Mouse (Mus musculus) layer of hippocampus, postnatal 25 days (tissue): ENCODE measurements around the gene Opa3. TPM values are rescaled to one million over a fixed set of nuclear protein-coding genes. Genes with fewer than 3 reads are reported as not detected.

Experiments used
- DNase-seq, 2 experiments: peaks; one replicate each; pipeline ENCODE4 v3.0.0; 2022; ENCODE audit warnings: mixed read lengths in 2 of 2, low spot score in 1 of 2; ENCODE audit errors: extremely low spot score in 1 of 2
- total RNA-seq, 2 experiments: library from RNA; stranded (reverse); gene quantifications; 2 replicates each; pipeline ENCODE4 v1.2.3; 2021

Opa3 gene
- total RNA-seq, 2 experiments from 2014 or later, result 36.5 to 41.5 TPM

DNA sequence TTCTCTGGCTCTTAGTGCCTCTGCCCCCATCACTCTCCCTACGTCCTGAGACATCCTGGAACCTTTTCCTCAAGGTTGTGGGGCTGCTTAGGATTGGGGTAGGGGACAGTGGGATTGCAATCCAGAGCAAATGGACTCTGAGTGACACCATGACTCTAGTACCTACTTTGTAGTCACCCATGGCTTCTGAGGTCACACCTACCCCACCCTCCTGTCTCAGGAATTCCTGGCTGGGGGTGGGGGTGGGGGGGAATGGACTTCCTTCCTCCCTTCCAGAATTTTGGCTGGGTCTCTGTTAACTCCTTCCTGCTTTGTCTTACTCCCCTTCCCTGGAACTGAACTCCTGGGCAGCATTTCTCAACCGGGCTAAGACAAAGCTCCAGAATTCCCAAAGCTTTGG lies 14.7 kb upstream of the Opa3 start:
- no peak for DNase-seq

DNA sequence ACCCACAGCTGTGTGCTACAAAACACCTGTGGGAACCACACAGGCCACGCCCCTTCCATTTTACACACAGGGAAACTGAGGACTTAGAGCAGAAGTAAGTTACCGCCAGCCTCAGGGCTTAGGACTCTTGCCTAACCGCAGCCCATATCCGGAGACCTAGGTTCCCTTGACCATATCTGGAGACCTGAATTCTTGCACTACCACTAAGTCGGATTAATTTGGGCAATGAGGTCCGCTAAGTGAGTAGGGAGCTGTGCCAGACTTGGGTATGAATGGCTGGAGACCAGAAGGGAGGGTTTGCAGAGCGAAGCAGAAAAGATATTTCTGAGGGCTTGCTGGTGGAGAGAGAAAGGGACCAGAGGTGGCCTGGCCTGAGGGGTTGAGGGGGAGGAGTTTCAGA lies 13.8 kb upstream of the Opa3 start:
- no peak for DNase-seq

DNA sequence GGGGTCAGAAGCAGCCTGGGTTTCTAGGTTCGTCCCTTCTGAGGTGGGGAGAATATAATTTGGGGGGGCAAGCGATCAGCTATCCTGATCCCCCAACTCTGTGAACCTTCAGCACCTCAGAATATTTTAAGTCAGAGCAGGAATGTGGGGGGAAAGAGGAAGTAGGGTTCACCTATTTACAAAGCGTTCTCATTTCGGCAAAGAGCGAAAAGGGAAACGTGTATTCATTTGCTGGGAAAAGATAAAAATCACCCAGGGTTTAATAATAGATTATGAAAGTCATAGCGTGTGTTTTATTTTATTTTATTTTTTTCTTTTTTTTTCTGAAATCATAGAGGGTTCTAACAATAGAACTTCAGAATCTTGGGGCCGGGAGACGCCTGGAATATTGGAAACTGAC lies 13.2 kb upstream of the Opa3 start:
- no peak for DNase-seq

DNA sequence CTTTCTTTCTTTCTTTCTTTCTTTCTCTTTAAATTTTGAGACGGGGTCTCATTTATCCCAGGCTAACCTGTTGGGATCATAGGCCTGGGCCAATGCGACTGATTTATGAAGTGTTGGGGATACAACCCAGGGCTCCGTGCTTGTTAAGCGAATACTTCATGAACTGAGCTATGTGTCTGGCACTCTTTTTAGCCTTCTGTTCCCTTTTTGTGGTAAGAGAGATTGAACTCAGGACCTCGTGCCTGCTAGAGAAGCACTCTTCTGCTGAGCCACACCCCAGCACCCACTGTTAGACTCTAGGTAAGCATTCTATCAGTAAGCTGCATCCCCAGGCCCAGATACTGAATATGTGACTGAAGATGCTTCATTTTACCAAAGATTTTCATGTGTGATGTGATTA lies 10.6 kb upstream of the Opa3 start:
- DNase-seq, result no peak

DNA sequence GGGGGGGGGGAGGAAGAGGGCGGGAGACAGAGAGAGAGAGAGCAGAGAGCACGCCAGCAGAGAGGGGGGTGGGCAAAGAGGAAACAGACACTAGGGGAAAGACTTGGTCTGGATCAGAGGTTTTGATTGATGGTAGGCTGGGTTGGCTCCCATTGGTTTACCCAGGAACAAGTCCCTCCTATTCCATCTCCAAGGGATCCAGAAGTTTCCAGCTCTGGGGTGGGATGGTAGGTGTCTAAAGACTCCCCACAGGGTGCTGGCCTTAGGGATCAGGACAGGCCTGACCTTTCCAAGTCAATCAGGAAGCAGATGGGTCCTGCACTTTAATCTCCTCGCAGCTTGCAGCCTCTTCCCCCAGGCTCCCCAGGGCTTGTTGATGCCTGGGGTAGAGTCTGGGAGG lies 10.2 kb upstream of the Opa3 start:
- DNase-seq, result no peak

DNA sequence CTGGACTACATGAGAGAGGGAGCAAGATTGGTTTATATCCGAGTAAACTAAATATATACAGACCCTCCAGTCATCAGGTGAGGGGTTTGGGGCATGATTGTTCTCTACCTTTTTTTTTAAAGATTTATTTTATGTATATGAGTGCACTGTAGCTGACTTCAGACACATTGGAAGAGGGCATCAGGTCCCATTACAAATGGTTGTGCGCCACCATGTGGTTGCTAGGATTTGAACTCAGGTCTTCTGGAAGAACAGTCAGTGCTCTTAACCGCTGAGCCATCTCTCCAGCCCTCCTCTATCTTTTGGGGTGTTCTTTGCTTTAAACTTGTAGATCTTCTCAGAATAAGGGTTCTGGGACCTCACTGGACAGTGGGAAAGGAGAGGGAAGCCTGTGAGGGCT lies 8.1 kb upstream of the Opa3 start:
- no peak for DNase-seq

DNA sequence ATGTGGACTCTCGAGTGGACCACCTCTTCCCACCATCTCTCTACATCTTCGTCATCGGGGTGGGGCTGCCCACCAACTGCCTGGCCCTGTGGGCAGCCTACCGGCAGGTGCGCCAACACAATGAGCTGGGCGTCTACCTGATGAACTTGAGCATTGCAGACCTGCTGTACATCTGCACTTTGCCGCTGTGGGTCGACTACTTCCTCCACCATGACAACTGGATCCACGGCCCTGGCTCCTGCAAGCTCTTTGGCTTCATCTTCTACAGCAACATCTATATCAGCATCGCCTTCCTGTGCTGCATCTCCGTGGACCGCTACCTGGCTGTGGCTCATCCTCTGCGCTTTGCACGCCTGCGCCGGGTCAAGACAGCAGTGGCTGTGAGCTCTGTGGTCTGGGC lies 5.9 kb upstream of the Opa3 start:
- no peak for DNase-seq

DNA sequence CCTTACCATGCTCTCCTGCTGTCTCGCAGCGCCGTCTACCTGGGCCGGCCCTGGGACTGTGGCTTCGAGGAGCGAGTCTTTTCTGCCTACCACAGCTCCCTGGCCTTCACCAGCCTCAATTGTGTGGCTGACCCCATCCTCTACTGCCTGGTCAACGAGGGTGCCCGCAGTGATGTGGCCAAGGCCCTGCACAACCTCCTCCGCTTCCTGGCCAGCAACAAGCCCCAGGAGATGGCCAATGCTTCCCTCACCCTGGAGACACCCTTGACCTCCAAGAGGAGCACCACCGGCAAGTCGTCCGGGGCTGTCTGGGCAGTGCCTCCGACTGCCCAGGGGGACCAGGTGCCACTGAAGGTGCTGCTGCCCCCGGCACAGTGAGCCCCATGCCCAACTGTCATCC lies 5.3 kb upstream of the Opa3 start:
- DNase-seq, result no peak

DNA sequence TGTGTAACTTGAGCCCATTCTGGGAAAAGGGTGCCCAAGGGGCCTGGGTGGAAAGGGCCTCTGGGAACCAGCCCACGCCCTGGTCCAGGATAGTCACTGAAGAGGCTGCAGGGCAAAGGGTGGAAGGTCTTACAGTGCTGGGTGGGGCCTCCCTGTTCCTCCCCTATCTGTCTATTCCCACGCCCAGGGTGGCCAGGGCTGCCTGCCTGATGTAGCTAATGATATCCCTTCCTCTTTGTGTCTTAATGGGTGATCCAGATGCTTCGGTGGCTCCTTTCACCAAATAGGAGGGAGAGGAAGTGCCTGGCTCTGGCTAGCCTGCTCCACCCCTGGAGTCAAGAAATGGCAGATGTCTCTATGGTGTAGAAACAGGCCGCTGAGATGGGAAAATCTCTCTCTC lies 3.2 kb upstream of the Opa3 start:
- DNase-seq, result no peak

DNA sequence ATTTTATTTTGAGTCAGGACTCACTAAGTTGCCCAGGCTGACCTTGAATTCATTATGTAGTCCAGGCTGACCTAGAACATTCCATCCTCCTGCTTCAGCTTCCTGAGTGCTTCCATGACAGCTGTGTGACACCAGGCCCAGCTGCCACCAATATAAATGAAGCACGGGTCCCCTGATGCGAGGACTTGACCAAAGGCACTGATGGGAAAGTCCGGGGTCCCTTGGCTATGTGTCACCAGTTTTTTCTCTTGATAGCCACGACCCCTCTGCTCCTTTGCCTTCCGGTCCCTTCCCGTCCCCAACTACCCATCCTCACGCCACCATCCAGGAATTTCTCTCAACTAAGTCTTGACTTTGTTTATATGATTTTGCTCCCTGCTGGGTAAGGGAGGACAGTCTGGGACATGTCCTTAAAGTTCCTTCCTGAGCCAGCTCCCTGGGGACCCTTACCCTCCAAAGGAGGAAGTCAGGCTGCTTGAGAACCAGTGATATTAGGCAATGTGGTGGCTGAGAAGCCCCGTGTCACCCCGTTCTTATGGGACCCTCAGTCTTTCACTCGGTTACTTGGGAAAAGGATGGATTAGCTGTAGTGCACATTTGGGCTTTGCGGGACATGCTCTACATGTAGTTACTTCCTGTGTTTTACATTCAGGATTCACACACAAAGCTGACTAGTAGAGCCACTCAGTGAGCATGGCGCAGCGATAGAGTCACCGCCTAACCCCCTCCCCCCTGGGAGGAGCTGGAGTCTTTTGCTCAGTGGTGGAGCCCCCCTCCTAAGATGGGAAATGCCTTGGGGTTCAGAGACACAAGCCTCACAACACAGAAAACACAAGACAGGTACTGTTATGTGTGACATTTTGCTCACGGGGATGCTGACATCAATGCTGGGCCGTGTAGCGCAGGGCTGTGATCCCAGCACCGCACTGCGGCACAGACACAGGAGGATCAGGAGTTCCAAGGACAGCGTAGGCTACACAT lies 1.0 kb upstream of the Opa3 start:
- DNase-seq, result peak; percentile 33 to 53

DNA sequence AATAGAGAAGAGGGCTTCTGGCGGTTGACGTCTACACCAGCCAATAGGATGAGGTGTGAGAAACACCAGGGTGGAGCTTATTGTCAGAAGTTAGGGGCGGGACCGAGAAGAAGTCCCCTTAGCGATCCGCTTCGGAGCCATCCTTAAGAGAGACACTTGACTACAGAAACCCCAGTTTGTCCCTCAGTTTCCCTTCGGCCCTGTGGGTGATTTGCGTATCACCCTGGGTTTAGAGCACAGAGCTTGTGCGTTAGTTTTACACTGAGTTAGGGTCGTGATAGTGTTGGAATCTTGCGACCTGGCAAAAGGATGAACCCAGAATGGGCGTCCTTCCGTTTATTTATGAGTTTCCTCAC lies 637 bp downstream of the Opa3 start:
- DNase-seq, result no peak

DNA sequence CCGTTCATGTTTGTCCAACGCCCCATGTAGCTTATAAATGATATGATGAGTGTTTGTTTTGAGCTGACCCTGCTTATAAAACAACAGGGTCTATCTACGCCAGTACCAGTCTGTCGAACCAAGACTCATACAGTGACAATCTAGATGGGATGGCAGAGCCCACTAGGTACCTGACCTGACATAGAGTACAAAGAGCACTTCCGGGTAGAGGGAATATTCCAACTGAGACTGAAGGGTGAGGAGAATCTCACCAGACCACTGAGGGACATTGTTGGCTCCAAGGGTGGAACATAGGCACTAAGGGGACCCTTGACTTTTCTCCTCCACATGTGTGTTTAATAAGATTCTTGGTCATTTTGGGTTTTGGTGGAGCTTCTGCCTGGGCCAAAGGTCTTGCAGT lies 1.3 kb downstream of the Opa3 start:
- no peak for DNase-seq

DNA sequence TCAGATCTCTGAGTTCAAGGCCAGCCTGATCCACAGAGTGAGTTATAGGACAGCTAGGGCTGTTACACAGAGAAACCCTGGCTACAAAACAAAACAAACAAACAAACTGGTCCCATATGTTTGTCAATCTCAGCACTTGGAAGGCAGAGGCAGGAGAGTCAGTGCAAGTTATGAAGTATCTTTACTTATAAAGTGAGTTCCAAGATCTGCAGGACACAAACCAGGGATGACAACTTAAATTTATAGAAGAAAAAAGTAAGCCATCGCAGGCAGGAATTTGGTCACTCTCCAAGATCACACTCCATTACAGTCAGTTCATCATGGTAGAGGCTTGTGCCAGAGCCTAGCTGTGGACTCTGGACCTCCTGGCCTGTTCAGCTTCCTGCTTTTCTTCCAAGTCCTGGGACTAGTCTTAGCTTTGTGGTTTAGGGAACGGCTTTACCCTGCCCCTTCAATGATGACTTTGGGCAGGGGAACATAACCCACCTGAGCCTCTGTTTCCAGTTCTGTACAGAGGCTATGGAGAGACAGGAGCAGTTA lies 2.0 kb downstream of the Opa3 start:
- DNase-seq, result no peak

DNA sequence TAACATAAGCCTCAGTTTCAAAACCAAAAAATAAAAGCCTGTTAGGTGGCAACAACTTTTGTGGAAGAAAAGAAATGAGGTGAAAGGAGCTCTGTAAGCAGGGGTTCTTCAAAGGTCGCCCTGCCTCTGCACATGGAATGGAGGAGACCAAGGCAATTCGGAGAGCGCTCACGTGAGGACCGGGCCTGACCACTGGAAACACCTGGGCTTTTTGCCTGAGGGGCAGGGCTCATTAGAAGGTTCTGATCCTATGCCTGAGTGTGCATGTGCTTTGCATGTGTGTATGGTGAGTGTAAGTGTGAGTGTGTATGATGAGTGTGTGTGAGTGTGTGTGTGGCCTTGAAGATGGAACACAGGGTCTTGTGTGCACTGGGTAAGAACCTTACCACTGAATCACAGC lies 2.8 kb downstream of the Opa3 start:
- DNase-seq, result no peak

DNA sequence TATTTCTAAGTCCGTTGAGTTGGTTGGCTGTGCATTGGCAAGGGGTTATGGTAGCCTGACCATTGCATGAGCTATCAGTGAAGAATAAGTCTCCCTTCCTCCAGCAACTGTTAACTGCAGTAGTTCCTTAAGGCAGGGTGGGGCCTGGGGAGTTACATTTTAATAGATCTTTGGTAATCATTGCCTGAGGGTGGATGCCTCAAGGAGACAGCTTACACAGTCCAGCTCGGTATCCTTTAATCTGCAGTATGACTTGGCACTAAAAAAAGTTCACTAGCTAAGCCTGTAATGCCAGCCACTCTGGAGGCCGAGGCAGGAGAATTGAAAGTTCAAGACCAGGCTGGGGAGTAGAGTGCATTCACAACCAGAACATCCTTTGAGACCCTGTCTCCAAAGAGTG lies 3.7 kb downstream of the Opa3 start:
- DNase-seq, result no peak

DNA sequence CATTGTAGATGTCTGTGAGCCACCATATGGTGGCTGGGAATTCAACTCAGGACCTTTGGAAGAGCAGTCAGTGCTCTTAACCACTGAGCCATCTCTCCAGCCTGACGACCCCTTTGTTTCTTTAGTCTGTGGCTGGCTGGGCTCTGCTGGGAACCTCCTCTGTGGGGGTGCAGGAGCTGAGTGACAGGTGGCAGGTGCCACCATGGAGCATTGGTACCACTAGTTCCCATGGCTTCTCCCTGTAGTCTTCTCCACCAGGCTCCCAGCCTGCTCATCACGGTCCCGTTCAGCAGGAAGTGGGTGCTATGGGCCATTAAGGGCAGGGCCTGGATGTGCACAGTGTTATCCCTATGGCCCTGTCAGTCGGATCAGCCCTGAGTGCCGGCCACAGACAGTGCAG lies 6.5 kb downstream of the Opa3 start:
- DNase-seq, result no peak

DNA sequence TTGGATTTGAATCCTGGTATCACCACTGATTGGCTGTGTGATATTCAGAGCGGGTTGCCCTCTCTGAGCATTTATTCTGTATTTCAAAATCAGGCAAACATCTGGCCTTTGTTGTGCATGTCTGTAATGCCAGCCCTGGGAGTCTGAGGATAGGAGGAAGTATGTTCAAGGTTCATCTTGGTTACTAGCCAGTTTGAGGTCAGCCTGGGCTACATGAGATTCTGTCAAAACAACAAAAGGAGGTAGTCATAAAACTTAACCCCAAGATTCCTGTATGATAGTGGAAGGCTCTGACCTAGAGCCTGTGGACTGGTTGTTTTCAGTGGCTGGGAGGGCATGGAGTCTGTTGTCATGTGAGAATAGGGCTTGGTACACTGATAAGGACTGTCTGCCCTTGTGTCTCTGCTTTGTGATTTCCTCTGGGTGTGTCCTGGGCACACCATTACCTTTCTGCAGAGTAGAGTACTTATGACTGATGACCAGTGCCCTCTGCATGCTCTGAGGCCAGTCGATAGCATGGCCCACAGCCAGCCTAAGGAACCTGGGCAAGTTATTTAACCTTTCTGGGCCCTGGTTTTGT lies 7.0 kb downstream of the Opa3 start:
- DNase-seq, result no peak

DNA sequence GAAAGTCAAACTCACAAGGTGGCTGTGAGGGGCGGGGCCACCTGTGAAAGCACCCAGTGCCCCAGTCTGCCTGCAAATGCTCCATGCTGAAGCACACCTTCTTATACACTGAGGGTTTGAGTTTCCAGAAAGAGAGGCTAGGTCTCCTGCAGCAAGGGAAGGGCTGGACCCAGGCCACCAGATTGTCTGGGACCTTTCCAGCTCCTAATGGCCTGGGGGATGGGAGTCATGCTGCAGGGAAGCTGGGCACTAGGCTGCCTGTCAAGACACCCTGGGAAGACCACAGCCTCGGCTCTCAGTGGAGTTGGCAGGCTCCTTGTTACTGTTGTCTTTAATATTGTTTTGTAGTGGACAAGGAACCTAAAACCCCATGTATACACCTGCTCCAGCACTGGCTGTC lies 8.3 kb downstream of the Opa3 start:
- DNase-seq, result no peak

DNA sequence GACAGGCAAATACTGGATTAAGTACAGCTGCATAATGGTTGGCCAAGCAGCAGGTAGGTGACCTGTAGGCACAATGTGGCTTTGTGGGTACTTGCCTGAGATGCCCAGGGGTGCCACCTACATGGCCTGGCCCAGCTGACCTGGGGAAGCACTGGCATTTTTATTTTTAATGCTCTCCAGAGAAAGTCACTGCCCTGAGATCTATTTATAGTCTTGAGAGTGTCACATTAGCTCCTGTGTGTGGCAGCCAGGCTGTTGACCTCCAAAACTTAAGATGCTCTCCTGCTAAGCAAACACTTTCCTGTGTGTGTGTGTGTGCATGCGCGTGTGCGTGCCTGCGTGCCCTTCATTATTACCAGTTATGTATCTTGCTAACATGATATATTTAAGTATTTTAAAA lies 10.2 kb downstream of the Opa3 start:
- no peak for DNase-seq

DNA sequence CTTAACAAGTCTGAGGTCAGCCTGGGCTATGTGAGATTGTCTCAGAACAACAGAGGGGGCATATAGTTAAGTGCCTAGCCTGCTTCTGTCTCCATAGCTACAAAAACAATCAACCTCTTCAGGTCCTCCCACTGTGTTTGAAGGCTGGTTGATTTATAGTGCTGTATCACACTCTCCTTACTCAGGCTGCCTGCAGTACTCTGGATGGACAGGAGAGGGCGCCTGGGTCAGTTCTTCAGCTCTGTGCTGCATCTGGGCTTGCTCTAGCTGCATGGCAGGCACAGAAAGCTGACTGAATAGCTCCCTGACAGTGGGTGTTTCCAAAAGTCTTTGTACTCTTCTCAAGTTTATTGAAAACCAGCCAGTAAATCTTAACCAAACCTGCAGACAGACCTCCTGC lies 11.3 kb downstream of the Opa3 start:
- DNase-seq, result peak; percentile 89 to 98

DNA sequence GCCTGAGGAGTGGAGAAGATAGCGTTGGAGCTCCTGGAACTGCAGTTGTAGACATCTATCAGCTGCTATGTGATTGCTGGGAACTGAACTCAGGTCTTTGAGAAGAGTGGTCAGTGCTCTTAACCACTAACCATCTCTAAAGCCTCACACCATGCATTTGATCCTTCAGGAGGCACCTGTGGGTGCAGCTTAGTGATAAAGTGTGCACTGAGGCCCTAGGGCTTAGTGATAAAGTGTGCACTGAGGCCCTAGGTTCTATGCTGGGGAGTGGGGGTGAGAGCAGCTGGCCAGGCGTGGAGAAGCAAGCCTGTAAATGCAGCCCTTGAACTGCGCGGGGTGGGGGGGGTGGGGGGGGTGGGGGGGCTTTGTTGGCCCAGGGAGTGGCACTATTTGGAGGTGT lies 11.9 kb downstream of the Opa3 start:
- no peak for DNase-seq

DNA sequence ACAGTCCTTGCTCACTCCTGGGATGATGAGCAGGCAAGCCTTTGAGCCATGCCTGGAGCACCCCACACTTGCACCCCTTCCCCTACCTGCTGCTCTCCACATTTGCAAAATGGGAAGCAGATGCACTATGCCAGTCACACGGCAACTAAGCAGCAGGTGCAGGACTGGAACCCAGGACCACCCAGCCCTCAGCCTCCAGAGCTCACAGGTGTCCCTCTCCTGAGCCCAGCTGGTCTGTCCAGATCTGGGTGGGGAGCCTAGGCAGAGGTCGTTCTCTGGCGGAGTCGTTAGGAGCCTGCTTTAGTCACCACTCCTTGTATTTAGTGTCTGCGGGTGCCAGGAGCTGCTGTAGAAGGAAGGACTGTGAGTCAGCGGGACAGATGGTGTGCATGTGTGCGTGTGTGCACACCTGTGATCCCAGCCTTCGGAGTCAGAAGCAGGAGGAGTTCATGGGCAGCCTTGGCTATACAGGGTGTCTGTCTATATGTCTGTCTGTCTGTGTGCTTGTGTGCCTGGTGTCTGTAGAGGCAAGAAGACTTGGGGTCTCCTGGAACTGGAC lies 12.8 kb downstream of the Opa3 start:
- no peak for DNase-seq
